Mouse (Mus musculus): ENCODE results near the gene Epb41l3. TPM values are rescaled to one million over a fixed set of nuclear protein-coding genes. Genes with fewer than 3 reads are reported as not detected.
A peak's percentile ranks its signal among the peaks of the same experiment; 100 is the strongest.

Gene Epb41l3
- polyA plus RNA-seq (2011; ENCODE audit: insufficient read length, low read depth, missing spikeins): 160 and 175 TPM in 2 replicates

GRCm38 (mm10) chr17:69075501-69076237 lies at the start of gene Epb41l3:
Gene Epb41l3, plus strand, starts transcription at chr17:69075683.
- H3K4me3 ChIP-seq (ENCODE audit: insufficient read depth, low read length): peak within 1 kb of the TSS; percentile 40

GRCm38 (mm10) chr17:69038760-69039675 lies 36.5 kb upstream of the Epb41l3 start:
- no peak for TF ChIP-seq POLR2A (IDR thresholded peaks at IDR 0.05; ENCODE audit: low read depth, low read length)
- TF ChIP-seq CTCF (IDR thresholded peaks at IDR 0.05; ENCODE audit: borderline replicate concordance, insufficient read depth, low read length): no peak
- Histone ChIP-seq H3K27ac (ENCODE audit: insufficient read depth, low read length) (no peak overlapping the region), H3K4me3 (ENCODE audit: insufficient read depth, low read length) (no peak overlapping the region), H3K4me1 (ENCODE audit: control insufficient read depth, insufficient read depth, low read length) (no peaks in the 10 kb centered on the region)

More at GRCm38 (mm10) chr17:69075501-69076237, at the start of gene Epb41l3:
- no peak within 1 kb of the TSS for H3K27ac ChIP-seq (ENCODE audit: insufficient read depth, low read length)
- H3K4me1 ChIP-seq (ENCODE audit: control insufficient read depth, insufficient read depth, low read length): no peaks in the 10 kb centered on the region; the same call in 1 of the 2 replicates
- TF ChIP-seq POLR2A (IDR thresholded peaks at IDR 0.05; ENCODE audit: low read depth, low read length) (no peak), CTCF (IDR thresholded peaks at IDR 0.05; ENCODE audit: borderline replicate concordance, insufficient read depth, low read length) (no peak)

GRCm38 (mm10) chr17:69041516-69041915 lies 34.0 kb upstream of the Epb41l3 start:
- no peak overlapping the region for H3K27ac ChIP-seq (ENCODE audit: insufficient read depth, low read length)

GRCm38 (mm10) chr17:69048826-69049225 lies 26.7 kb upstream of the Epb41l3 start:
- no peaks in the 10 kb centered on the region for H3K4me1 ChIP-seq (ENCODE audit: control insufficient read depth, insufficient read depth, low read length)
- TF ChIP-seq CTCF (IDR thresholded peaks at IDR 0.05; ENCODE audit: borderline replicate concordance, insufficient read depth, low read length) (no peak), POLR2A (IDR thresholded peaks at IDR 0.05; ENCODE audit: low read depth, low read length) (no peak)
- H3K27ac ChIP-seq (ENCODE audit: insufficient read depth, low read length): no peak overlapping the region
- no peak overlapping the region for H3K4me3 ChIP-seq (ENCODE audit: insufficient read depth, low read length)

More at GRCm38 (mm10) chr17:69041516-69041915, 34.0 kb upstream of the Epb41l3 start:
- TF ChIP-seq CTCF (IDR thresholded peaks at IDR 0.05; ENCODE audit: borderline replicate concordance, insufficient read depth, low read length) (no peak), POLR2A (IDR thresholded peaks at IDR 0.05; ENCODE audit: low read depth, low read length) (no peak)
- Histone ChIP-seq H3K4me1 (ENCODE audit: control insufficient read depth, insufficient read depth, low read length) (no peaks in the 10 kb centered on the region), H3K4me3 (ENCODE audit: insufficient read depth, low read length) (no peak overlapping the region)

DNA sequence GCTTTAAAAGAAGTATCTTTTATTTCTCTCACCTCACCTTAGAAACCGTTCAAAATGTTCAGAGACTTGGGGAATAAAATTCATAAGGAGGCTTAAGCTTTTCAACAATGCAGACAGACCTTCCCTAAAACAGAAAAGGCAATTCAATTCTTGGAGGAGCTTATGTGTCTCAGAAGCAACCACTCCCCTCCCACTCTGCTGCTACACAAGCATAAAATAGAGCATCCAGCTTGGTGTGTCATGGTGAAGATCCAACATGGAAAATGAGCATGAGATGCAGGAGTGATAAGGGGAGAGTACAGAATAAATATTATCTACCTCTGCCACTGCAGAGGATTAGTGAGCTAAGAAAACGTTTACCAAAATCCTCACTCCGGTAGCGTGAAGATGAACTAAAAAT lies 21.5 kb upstream of the Epb41l3 start:
- Histone ChIP-seq H3K4me1 (ENCODE audit: control insufficient read depth, insufficient read depth, low read length) (no peaks in the 10 kb centered on the region), H3K27ac (ENCODE audit: insufficient read depth, low read length) (no peak overlapping the region), H3K4me3 (ENCODE audit: insufficient read depth, low read length) (no peak overlapping the region)
- TF ChIP-seq POLR2A (IDR thresholded peaks at IDR 0.05; ENCODE audit: low read depth, low read length): no peak
- TF ChIP-seq CTCF (IDR thresholded peaks at IDR 0.05; ENCODE audit: borderline replicate concordance, insufficient read depth, low read length): no peak

GRCm38 (mm10) chr17:69059760-69060159 lies 15.7 kb upstream of the Epb41l3 start:
- H3K4me3 ChIP-seq (ENCODE audit: insufficient read depth, low read length): no peak overlapping the region
- no peak for TF ChIP-seq CTCF (IDR thresholded peaks at IDR 0.05; ENCODE audit: borderline replicate concordance, insufficient read depth, low read length)
- TF ChIP-seq POLR2A (IDR thresholded peaks at IDR 0.05; ENCODE audit: low read depth, low read length): no peak
- H3K4me1 ChIP-seq (ENCODE audit: control insufficient read depth, insufficient read depth, low read length): no peaks in the 10 kb centered on the region
- no peak overlapping the region for H3K27ac ChIP-seq (ENCODE audit: insufficient read depth, low read length)

DNA sequence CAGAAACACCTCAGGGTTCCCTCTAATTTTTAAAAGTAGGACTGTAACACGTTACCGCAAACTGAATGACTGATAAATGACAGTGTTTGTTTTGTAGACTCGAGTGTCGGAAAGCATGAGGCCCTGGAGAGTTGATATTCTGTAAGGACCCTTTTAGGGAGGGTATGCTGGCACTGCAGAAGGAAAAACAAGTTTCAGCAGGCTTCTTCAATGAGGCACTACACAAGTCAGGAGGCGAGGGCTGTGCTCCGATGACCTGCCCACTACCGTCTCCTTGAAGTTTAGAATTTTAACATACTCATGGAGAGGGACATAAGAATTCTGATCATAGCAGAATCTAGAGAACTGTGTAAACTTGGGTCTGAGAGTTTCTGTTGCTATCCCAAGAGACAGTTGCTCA lies 15.1 kb upstream of the Epb41l3 start:
- Histone ChIP-seq H3K4me1 (ENCODE audit: control insufficient read depth, insufficient read depth, low read length) (no peaks in the 10 kb centered on the region), H3K4me3 (ENCODE audit: insufficient read depth, low read length) (no peak overlapping the region), H3K27ac (ENCODE audit: insufficient read depth, low read length) (no peak overlapping the region)
- no peak for TF ChIP-seq CTCF (IDR thresholded peaks at IDR 0.05; ENCODE audit: borderline replicate concordance, insufficient read depth, low read length)
- TF ChIP-seq POLR2A (IDR thresholded peaks at IDR 0.05; ENCODE audit: low read depth, low read length): no peak

- H3K27ac ChIP-seq (ENCODE audit: insufficient read depth, low read length): no peak overlapping the region
- no peaks in the 10 kb centered on the region for H3K4me1 ChIP-seq (ENCODE audit: control insufficient read depth, insufficient read depth, low read length)
- TF ChIP-seq CTCF (IDR thresholded peaks at IDR 0.05; ENCODE audit: borderline replicate concordance, insufficient read depth, low read length): no peak
- no peak for TF ChIP-seq POLR2A (IDR thresholded peaks at IDR 0.05; ENCODE audit: low read depth, low read length)
- H3K4me3 ChIP-seq (ENCODE audit: insufficient read depth, low read length): no peak overlapping the region
These were observed 13.4 kb upstream of the Epb41l3 start for GRCm38 (mm10) chr17:69061883-69062745.

Measured in embryonic fibroblast, embryonic 13.5 days (primary cell).